Mouse (Mus musculus) embryo, embryonic 11.5 days (tissue): ENCODE measurements at regions not wholly inside any gene's neighbourhood (a gene's known extent, or its start where the extent isn't known, plus 50 kb on each side); places are given as distances from the start of the nearest gene placed in this dataset.
A peak's percentile ranks its signal among the peaks of the same experiment; 100 is the strongest.

Experiments
- DNase-seq: peaks from one replicate; pipeline ENCODE4 v3.0.0-alpha.2; 2012; ENCODE audit warnings: low read depth, low spot score

- DNase-seq, result no peak
These were observed 222.0 kb downstream of the Zic3 start for GRCm38 (mm10) chrX:58244544-58244943.

GRCm38 (mm10) chrX:58256043-58256442 lies 233.5 kb downstream of the Zic3 start:
- no peak for DNase-seq

GRCm38 (mm10) chrX:58282903-58283302 lies 260.4 kb downstream of the Zic3 start:
- DNase-seq, result no peak

GRCm38 (mm10) chrX:58322832-58323231 lies 300.3 kb downstream of the Zic3 start:
- no peak for DNase-seq

- DNase-seq, result no peak
These were observed 329.1 kb downstream of the Zic3 start for GRCm38 (mm10) chrX:58351606-58352005.

GRCm38 (mm10) chrX:58377926-58378325 lies 355.4 kb downstream of the Zic3 start:
- peak; percentile 9 for DNase-seq
